Mouse (Mus musculus) CD4-positive naive resting alpha-beta T cell, adult 57 days (primary cell): ENCODE data around the gene Cdc14b. TPM values are rescaled to one million over a fixed set of nuclear protein-coding genes. Genes with fewer than 3 reads are reported as not detected.

Source experiments
- total RNA-seq: library from RNA; stranded (reverse); gene quantifications from one replicate; pipeline ENCODE4 v1.2.4, GENCODE M21; 2023

Gene Cdc14b
- total RNA-seq: 24.0 TPM

GRCm38 (mm10) chr13:64274879-64275753 lies at the start of gene Cdc14b:
TSS of gene Cdc14b (minus strand) at chr13:64275290.

GRCm38 (mm10) chr13:64312024-64312915 lies 37.2 kb upstream of the Cdc14b start, which contains the start of gene Aaed1:
TSS of gene Aaed1 (minus strand) at chr13:64312710.

DNA sequence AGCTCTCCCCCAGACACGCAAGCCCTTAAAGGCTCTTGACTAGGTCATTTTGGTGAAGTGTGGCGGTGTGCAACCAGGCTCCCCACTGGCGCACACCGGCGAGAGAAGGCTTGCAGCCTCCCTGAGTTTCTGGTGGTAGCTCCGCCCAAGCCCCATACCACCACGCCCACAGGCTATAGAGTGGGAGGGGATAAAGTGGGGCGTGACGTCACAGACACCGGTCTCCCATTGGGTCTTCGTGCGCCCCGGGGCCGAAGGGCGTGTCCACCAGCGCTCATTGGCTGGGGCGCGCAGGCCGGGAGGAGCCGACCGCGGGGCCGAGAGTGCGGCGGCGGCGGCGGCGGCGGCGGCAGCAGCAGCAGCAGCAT lies 113.6 kb downstream of the Cdc14b start, which contains the start of gene Habp4:
TSS of gene Habp4 (plus strand) at position 277 of the 368 bp plus-strand sequence.

DNA sequence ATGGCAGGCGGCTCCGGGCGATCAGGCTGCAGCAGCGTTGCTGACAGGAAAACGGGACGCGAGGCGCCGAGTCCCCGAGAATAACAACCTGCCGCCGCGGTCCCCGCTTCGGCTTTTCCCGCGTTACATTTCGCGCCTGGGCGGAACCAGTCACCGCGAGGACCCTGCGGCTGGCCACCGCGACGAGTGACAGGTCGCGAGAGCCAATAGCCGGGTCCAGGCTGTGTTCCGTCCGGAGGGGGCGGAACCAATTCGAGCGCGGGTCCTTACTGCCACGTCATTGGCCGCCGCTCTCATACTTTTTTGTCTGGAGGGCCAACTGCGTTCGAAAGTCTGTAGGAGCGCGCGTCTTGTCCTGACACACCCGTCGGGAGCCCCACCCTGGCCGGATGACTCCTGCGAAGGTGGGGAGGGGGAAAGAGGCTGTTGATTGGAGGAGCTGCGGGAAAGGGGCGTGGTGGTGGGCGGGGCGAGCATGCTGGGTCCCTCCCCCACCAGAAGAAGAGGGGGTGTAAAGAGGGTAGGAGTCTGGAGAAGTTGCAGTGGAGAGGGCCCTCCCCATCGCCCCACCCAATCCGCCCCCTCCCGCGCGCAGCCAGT lies 121.9 kb downstream of the Cdc14b start, which contains the start of gene Zfp367:
TSS of gene Zfp367 (minus strand) at position 120 of the 600 bp plus-strand sequence.

Other genes with a start within 250 kb of the Cdc14b start
- gene Hsd17b3, start 186.1 kb downstream of the Cdc14b start, total RNA-seq: not detected
- 18.2 TPM for gene Slc35d2, start 145.9 kb downstream of the Cdc14b start, total RNA-seq
- 9.3 TPM for gene Zfp367, start 122.1 kb downstream of the Cdc14b start, total RNA-seq
- 19.3 TPM for gene Habp4, start 113.5 kb downstream of the Cdc14b start, total RNA-seq
- gene Aaed1, start 37.4 kb upstream of the Cdc14b start, total RNA-seq: 57.7 TPM
- 27.8 TPM for gene Ctsl, start 95.6 kb upstream of the Cdc14b start, total RNA-seq
- 5.5 TPM for gene Cdk20, start 157.0 kb upstream of the Cdc14b start, total RNA-seq
- gene Fam240b, start 222.5 kb upstream of the Cdc14b start, total RNA-seq: not detected